Mouse (Mus musculus) thymus, postnatal 36 days (tissue): ENCODE results near the gene Polr1d.
A peak's percentile ranks its signal among the peaks of the same experiment; 100 is the strongest.

ENCODE experiments used
- DNase-seq, 2 experiments: peaks; one replicate each; pipeline ENCODE4 v3.0.0; 2022; ENCODE audit warnings: mixed read lengths in 2 of 2

The Polr1d gene

GRCm38 (mm10) chr5:147055572-147056245 is 21.1 kb upstream of the Polr1d start:
- no peak for DNase-seq

- no peak for DNase-seq
Observed at GRCm38 (mm10) chr5:147056712-147057290, 20.0 kb upstream of the Polr1d start.

GRCm38 (mm10) chr5:147057626-147058414 is 19.0 kb upstream of the Polr1d start:
- no peak for DNase-seq

- no peak for DNase-seq
Observed at GRCm38 (mm10) chr5:147058661-147059060, 18.2 kb upstream of the Polr1d start.

GRCm38 (mm10) chr5:147059319-147059718 is 17.5 kb upstream of the Polr1d start:
- no peak for DNase-seq

GRCm38 (mm10) chr5:147060024-147060423 is 16.8 kb upstream of the Polr1d start:
- peak in 1 of 2 experiments; percentile 52 for DNase-seq

GRCm38 (mm10) chr5:147063215-147063661 is 13.6 kb upstream of the Polr1d start:
- no peak for DNase-seq

- no peak for DNase-seq
Observed at GRCm38 (mm10) chr5:147066129-147066528, 10.7 kb upstream of the Polr1d start.

GRCm38 (mm10) chr5:147066965-147067364 is 9.9 kb upstream of the Polr1d start:
- DNase-seq: no peak

- DNase-seq: no peak
Observed at GRCm38 (mm10) chr5:147068876-147069275, 8.0 kb upstream of the Polr1d start.

- no peak for DNase-seq
Observed at GRCm38 (mm10) chr5:147070791-147071516, 5.9 kb upstream of the Polr1d start.

- DNase-seq: no peak
Observed at GRCm38 (mm10) chr5:147071886-147072285, 5.0 kb upstream of the Polr1d start.

- DNase-seq: no peak
Observed at GRCm38 (mm10) chr5:147073805-147074204, 3.0 kb upstream of the Polr1d start.

- no peak for DNase-seq
Observed at GRCm38 (mm10) chr5:147075103-147076025, 1.5 kb upstream of the Polr1d start.

GRCm38 (mm10) chr5:147076026-147076798 is 638 bp upstream of the Polr1d start, which contains the start of gene Lnx2:
Gene Lnx2, minus strand, starts transcription at chr5:147076586.
- peak; percentile 98 for DNase-seq

GRCm38 (mm10) chr5:147077305-147078034 is 620 bp downstream of the Polr1d start:
- DNase-seq: peak; percentile 96 to 98

GRCm38 (mm10) chr5:147078110-147078900 is 1.5 kb downstream of the Polr1d start:
- DNase-seq: no peak

- DNase-seq: no peak
Observed at GRCm38 (mm10) chr5:147085201-147085894, 8.5 kb downstream of the Polr1d start.

- no peak for DNase-seq
Observed at GRCm38 (mm10) chr5:147086816-147087215, 10.0 kb downstream of the Polr1d start.
